17 mouse cellular contexts compared by ENCODE assay signal in the genomic region with DNA sequence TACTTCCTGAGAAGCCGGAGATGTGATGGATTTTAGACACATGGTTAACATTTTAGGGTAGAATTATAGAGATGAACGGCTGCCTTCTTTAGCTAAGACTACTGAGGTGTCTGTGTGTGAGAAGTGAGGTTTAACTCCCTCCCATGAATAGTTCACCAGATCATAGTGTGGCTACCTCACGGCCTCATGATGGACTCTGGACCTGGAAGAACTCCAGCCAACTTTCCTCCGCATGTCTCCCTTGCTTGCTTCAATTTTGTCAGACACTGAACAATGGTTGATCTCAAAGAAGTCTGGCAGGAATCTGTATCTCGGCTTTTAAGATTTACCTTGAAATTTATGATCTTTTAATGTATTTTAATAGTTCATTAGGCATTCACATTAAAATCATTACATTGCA. TPM values are rescaled to one million over a fixed set of nuclear protein-coding genes. Genes with fewer than 3 reads are reported as not detected.
"Had no signal": no experiment of that assay in that cellular context is flagged by ENCODE, and none has a peak within 500 bp of the region (broad histone marks: within the 10 kb centered on the region; RNA-seq: fewer than 3 reads in every experiment).

No protein-coding gene starts in this region.

- H3K4me3 ChIP-seq: layer of hippocampus, adult 2 months; limb, embryonic 10.5 days; limb, embryonic 13.5 days; midbrain, embryonic 13.5 days had no signal

- H3K4me2 ChIP-seq: limb, embryonic 13.5 days; lung, embryonic 14.5 days; midbrain, embryonic 13.5 days had no signal

- ATAC-seq: hindbrain, postnatal 0 days; inflammation-experienced regulatory T-cells, adult 6 months; intestine, embryonic 16.5 days; liver, postnatal 0 days; lung, postnatal 0 days; midbrain, embryonic 13.5 days had no signal

- H3K27me3 ChIP-seq: limb, embryonic 13.5 days; midbrain, embryonic 13.5 days had no signal

- H3K36me3 ChIP-seq: limb, embryonic 10.5 days; limb, embryonic 13.5 days; midbrain, embryonic 13.5 days had no signal

- H3K9ac ChIP-seq: limb, embryonic 13.5 days; liver, embryonic 14.5 days; liver, postnatal 0 days; lung, embryonic 14.5 days; midbrain, embryonic 13.5 days had no signal

- H3K27ac ChIP-seq: hindbrain, postnatal 0 days; layer of hippocampus, adult 2 months; limb, embryonic 10.5 days; limb, embryonic 13.5 days; liver, embryonic 14.5 days; macrophage; midbrain, embryonic 13.5 days had no signal

- H3K9me3 ChIP-seq: limb, embryonic 10.5 days; limb, embryonic 13.5 days; midbrain, embryonic 13.5 days had no signal

- DNase-seq: layer of hippocampus, adult 9-11 months; liver; liver, postnatal 0 days; lung, embryonic 14.5 days; thymus, adult 18-20 months; thymus, postnatal 36 days had no signal

RNA-seq across cellular contexts. Expression of gene Fgf7, which starts 11.2 kb away (rescaled TPM):
- total RNA-seq: left cerebral cortex, postnatal 25 days had no signal
- polyA plus RNA-seq: inflammation-experienced regulatory T-cells, adult 6 months; liver, postnatal 0 days had no signal
